Mouse (Mus musculus): ENCODE measurements around the gene Gkap1.
A peak's percentile ranks its signal among the peaks of the same experiment; 100 is the strongest.

Gene Gkap1

GRCm38 (mm10) chr13:58275599-58275998 is at the start of gene Gkap1:
Gene Gkap1 (minus strand): TSS chr13:58275699.
- DNase-seq: no peak

- DNase-seq: no peak
Observed at GRCm38 (mm10) chr13:58317768-58318167, 42.3 kb upstream of the Gkap1 start.

- DNase-seq: no peak
Observed at GRCm38 (mm10) chr13:58314991-58315390, 39.5 kb upstream of the Gkap1 start.

- no peak for DNase-seq
Observed at GRCm38 (mm10) chr13:58313758-58314157, 38.3 kb upstream of the Gkap1 start.

GRCm38 (mm10) chr13:58311351-58311750 is 35.9 kb upstream of the Gkap1 start:
- DNase-seq: no peak

- DNase-seq: no peak
Observed at GRCm38 (mm10) chr13:58309499-58309898, 34.0 kb upstream of the Gkap1 start.

GRCm38 (mm10) chr13:58307453-58307852 is 32.0 kb upstream of the Gkap1 start:
- DNase-seq: no peak

GRCm38 (mm10) chr13:58305230-58305629 is 29.7 kb upstream of the Gkap1 start:
- no peak for DNase-seq

- peak; percentile 42 to 54 for DNase-seq
Observed at GRCm38 (mm10) chr13:58302421-58303145, 27.1 kb upstream of the Gkap1 start.

- no peak for DNase-seq
Observed at GRCm38 (mm10) chr13:58301961-58302360, 26.5 kb upstream of the Gkap1 start.

- DNase-seq: no peak
Observed at GRCm38 (mm10) chr13:58298756-58299155, 23.3 kb upstream of the Gkap1 start.

GRCm38 (mm10) chr13:58295582-58295981 is 20.1 kb upstream of the Gkap1 start:
- DNase-seq: no peak

- DNase-seq: no peak
Observed at GRCm38 (mm10) chr13:58292811-58293210, 17.3 kb upstream of the Gkap1 start.

GRCm38 (mm10) chr13:58289308-58289707 is 13.8 kb upstream of the Gkap1 start:
- DNase-seq: no peak

- peak; percentile 80 to 84 for DNase-seq
Observed at GRCm38 (mm10) chr13:58287822-58288221, 12.3 kb upstream of the Gkap1 start.

- no peak for DNase-seq
Observed at GRCm38 (mm10) chr13:58283466-58283865, 8.0 kb upstream of the Gkap1 start.

GRCm38 (mm10) chr13:58281936-58282335 is 6.4 kb upstream of the Gkap1 start:
- DNase-seq: no peak

GRCm38 (mm10) chr13:58280528-58280927 is 5.0 kb upstream of the Gkap1 start:
- DNase-seq: no peak

- no peak for DNase-seq
Observed at GRCm38 (mm10) chr13:58276256-58276655, 757 bp upstream of the Gkap1 start.

GRCm38 (mm10) chr13:58275076-58275475 is 423 bp downstream of the Gkap1 start:
- no peak for DNase-seq

GRCm38 (mm10) chr13:58274259-58274991 is 1.1 kb downstream of the Gkap1 start:
- DNase-seq: peak; percentile 61 to 69

- DNase-seq: peak; percentile 16 to 32
Observed at GRCm38 (mm10) chr13:58273411-58274258, 1.9 kb downstream of the Gkap1 start.

- DNase-seq: no peak
Observed at GRCm38 (mm10) chr13:58266864-58267263, 8.6 kb downstream of the Gkap1 start.

Measured in cerebellum, postnatal 36 days (tissue).